Mouse (Mus musculus): ENCODE data around the gene Ap1s3. TPM values are rescaled to one million over a fixed set of nuclear protein-coding genes. Genes with fewer than 3 reads are reported as not detected.

The Ap1s3 gene
- polyA plus RNA-seq, 1 experiment from 2014 or later: 0.28 TPM

DNA sequence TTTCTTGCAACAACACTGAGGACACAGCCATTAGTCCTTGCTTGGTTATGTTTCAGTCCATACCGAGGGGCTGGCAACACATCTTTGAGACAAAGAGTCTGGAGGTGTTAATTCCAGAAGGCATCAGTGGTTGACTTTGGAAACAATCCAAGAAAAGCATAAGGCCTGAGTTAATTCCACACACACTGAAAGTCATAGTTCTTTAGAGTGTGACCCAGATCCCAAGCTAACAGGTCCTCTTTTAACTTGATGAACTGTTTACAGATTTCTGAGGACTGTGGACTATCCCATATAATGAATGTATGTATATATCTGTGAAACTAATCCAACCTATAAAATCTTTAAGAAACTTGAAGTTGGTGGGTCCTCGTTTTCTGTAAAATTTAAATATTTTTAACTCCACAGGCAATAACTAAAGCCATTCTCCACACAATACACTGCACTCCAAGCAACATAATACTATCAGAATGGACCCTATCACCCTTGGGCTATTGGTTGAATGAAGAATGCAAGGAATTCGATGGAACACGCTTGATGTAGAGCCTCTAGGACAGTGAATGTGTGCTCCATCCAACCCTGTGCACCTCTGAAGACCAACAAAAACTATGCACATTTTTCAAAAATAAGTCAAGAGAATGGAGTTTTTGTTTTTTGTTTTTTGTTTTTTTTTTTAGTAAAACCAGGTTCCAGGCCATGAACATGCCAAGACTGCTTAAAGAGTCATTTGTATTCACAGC lies 15.8 kb downstream of the Ap1s3 start:
- no peaks in the 10 kb centered on the region for H3K9me3 ChIP-seq
- H3K27me3 ChIP-seq (ENCODE audit: insufficient read depth, poor library complexity, severe bottlenecking): no peaks in the 10 kb centered on the region
- no peaks in the 10 kb centered on the region for H3K4me1 ChIP-seq
- no peaks in the 10 kb centered on the region for H3K36me3 ChIP-seq
- 74% methylated on average over 4 of the region's 4 CpGs for WGBS
- DNase-seq (ENCODE audit: low spot score): no peak
- H3K27ac ChIP-seq: no peak overlapping the region
- no peak overlapping the region for H3K4me3 ChIP-seq

DNA sequence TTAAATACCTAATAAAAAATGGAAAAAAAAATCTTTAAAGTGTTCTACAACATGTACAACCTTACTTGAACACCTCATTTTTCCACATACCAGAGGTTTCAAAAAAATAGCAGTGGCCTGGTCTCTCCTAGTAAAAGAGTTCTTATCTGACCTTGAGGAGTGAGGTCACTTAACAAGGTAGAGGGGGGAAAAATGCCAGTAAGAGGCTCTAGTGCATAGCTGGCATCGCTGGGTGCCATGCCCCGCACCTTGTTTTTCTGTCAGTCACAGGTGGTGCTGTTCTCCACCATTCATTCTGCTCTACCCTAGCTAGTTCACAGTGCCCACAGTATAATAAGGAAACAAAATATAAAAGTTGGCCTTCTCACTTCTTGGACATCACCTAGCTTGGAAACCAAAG lies 16.8 kb downstream of the Ap1s3 start:
- H3K36me3 ChIP-seq: no peaks in the 10 kb centered on the region
- no peak for DNase-seq (ENCODE audit: low spot score)
- H3K4me3 ChIP-seq: no peak overlapping the region
- 94% methylated on average over 2 of the region's 2 CpGs for WGBS
- H3K27ac ChIP-seq: no peak overlapping the region
- H3K9me3 ChIP-seq: no peaks in the 10 kb centered on the region
- H3K27me3 ChIP-seq (ENCODE audit: insufficient read depth, poor library complexity, severe bottlenecking): no peaks in the 10 kb centered on the region
- H3K4me1 ChIP-seq: no peaks in the 10 kb centered on the region

DNA sequence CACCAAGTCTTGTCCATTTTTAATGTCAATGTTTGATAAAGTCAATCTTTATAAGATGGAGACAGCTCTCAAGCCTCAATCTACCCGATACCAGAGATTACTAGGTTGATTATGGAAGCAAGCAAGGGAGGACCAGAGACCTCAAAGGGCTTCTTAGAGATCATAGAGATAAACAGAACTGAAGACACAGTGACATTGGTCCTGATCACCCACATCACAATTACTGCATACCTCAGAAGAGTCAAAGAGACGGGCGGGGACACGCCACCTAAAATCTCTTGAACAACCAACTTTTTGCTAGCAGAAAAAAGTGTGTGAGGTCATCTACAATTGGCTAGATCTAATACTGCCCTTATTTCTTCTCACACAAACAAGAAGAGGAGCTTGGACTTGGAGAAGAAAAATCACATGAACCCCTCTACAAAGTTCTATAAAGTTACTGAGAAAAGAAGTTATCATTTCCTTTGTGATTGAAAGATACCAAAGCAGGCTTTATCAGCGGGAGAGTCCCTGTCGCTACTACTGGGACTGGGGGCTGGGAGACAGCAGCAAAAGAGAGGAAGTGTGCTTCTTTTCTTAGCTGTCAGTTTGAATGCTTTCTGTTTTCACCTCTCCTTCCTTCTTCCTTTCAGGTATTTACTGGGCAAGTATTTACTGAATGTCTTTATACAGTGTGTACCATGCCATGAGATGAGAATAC lies 28.2 kb downstream of the Ap1s3 start:
- 60% methylated on average over 6 of the region's 6 CpGs for WGBS

DNA sequence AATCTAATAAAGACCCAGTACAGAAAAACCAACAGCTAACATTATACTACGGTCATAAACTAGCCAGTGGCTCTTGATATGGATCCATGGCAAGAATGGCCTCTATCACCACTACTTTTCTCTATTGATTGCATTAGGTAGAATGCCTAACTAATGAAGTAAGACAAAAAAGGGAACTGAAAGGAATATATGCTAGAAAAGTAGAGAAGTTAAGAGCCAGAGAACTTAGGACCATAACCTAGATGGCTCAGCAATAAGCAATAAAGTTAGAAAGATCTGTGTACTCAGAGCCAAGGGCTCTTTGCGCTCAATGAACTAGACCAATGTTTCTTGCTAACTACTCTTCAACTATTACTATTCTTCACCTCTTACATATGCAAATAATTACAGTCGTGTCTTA lies 29.1 kb downstream of the Ap1s3 start:
- H3K27ac ChIP-seq: no peak overlapping the region
- peaks cover 6% of the 10 kb centered on the region; the same call in 1 of the 2 replicates for H3K4me1 ChIP-seq
- H3K27me3 ChIP-seq (ENCODE audit: insufficient read depth, poor library complexity, severe bottlenecking): no peaks in the 10 kb centered on the region
- H3K4me3 ChIP-seq: no peak overlapping the region
- 89% methylated on average over 3 of the region's 3 CpGs for WGBS
- no peak for DNase-seq (ENCODE audit: low spot score)
- no peaks in the 10 kb centered on the region for H3K36me3 ChIP-seq
- no peaks in the 10 kb centered on the region for H3K9me3 ChIP-seq

More for the DNA sequence above, 28.2 kb downstream of the Ap1s3 start:
- H3K36me3 ChIP-seq: no peaks in the 10 kb centered on the region
- no peaks in the 10 kb centered on the region for H3K27me3 ChIP-seq (ENCODE audit: insufficient read depth, poor library complexity, severe bottlenecking)
- H3K27ac ChIP-seq: no peak overlapping the region
- H3K4me3 ChIP-seq: no peak overlapping the region
- DNase-seq (ENCODE audit: low spot score): no peak
- H3K4me1 ChIP-seq: peaks cover 6% of the 10 kb centered on the region; the same call in 1 of the 2 replicates
- no peaks in the 10 kb centered on the region for H3K9me3 ChIP-seq

DNA sequence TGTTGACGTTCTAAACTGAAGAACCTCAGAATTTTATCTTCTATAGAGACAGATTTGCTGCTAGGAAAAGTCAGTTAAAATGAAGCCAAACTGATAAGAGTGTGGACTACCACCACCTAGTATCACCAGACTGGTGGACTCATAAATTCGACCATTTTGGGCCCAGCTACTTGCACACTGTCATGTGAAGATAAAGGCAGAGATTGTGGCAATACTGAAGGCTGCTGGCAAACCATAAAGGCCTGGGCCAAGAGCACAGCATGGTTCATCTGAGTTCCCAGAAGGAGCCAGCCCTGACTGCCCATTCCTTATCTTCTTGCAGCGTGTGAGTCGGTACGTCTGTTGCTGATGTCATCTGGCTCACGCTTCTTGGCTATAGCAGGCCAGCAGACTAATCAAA lies 30.4 kb downstream of the Ap1s3 start:
- Histone ChIP-seq H3K36me3 (no peaks in the 10 kb centered on the region), H3K27ac (no peak overlapping the region), H3K4me3 (no peak overlapping the region), H3K4me1 (peaks cover 6% of the 10 kb centered on the region; the same call in 1 of the 2 replicates), H3K27me3 (ENCODE audit: insufficient read depth, poor library complexity, severe bottlenecking) (no peaks in the 10 kb centered on the region), H3K9me3 (no peaks in the 10 kb centered on the region)
- DNase-seq (ENCODE audit: low spot score): peak; percentile 72
- 37% methylated on average over 6 of the region's 6 CpGs for WGBS

DNA sequence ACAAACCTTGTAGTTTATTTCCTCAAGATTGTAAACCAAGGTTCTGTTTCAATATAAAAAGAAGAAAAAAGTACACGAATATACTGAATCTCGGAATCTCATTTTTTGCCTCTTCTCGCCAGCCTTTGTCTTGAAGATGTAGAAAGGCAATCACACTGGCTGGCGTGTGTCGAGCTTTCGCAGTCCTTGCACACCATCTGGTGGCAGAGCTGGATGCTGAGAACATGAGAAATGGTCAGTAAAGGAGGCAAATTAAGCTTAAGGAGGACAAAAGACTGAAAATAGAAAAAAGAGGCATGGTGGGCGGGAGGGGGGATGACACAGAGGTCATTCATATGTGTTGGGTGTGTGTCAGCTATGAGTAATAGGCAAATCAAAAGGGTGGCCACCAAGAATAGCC lies 31.6 kb downstream of the Ap1s3 start:
- DNase-seq (ENCODE audit: low spot score): no peak
- no peaks in the 10 kb centered on the region for H3K9me3 ChIP-seq
- H3K4me3 ChIP-seq: no peak overlapping the region
- no peak overlapping the region for H3K27ac ChIP-seq
- peaks cover 6% of the 10 kb centered on the region; the same call in 1 of the 2 replicates for H3K4me1 ChIP-seq
- 80% methylated on average over 7 of the region's 7 CpGs for WGBS
- no peaks in the 10 kb centered on the region for H3K27me3 ChIP-seq (ENCODE audit: insufficient read depth, poor library complexity, severe bottlenecking)
- H3K36me3 ChIP-seq: no peaks in the 10 kb centered on the region

DNA sequence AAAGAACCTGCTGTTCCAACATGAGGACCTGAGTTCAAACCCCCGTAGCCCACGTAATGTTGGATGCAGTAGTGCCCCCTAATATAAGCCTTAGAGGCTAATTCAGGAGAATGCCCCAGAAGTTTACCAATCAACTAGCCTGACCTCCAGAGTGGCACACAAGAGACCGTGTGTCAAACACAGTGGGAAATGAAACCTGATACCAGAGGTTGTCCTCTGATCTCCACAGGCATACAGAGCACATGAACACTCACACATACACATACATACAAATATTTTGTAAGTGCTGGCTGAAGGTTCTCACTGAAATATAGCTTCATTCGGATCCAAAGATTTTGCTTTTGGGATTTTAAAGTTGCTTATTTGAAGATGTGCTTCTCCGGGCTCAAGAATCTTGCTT lies 32.1 kb downstream of the Ap1s3 start:
- no peak for DNase-seq (ENCODE audit: low spot score)
- 78% methylated on average over 5 of the region's 5 CpGs for WGBS
- H3K4me3 ChIP-seq: no peak overlapping the region

DNA sequence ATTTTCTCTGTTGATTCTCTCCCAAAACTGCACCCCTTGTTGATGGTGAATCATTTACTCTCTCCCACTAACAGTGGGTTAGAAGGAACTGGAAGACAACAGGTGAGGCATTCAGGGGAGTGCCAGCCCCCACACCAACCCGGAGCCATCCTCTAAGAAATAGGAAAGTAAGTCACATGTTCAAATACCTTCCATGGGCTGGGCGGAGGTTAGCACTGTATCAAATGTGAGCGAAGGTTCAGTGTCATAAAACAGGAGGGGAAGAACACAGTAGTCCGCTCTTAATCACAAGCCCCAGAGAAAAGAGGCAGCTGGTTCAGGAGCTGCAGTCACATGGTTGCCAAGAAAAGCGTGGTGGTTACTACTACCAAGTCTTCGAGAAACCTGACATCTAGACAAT lies 32.7 kb downstream of the Ap1s3 start:
- Histone ChIP-seq H3K27ac (no peak overlapping the region), H3K9me3 (no peaks in the 10 kb centered on the region), H3K27me3 (ENCODE audit: insufficient read depth, poor library complexity, severe bottlenecking) (no peaks in the 10 kb centered on the region), H3K4me3 (no peak overlapping the region), H3K4me1 (peaks cover 5% of the 10 kb centered on the region; the same call in 1 of the 2 replicates), H3K36me3 (no peaks in the 10 kb centered on the region)
- DNase-seq (ENCODE audit: low spot score): no peak
- WGBS: 89% methylated on average over 6 of the region's 6 CpGs

More for the DNA sequence above, 32.1 kb downstream of the Ap1s3 start:
- Histone ChIP-seq H3K4me1 (peaks cover 6% of the 10 kb centered on the region; the same call in 1 of the 2 replicates), H3K27me3 (ENCODE audit: insufficient read depth, poor library complexity, severe bottlenecking) (no peaks in the 10 kb centered on the region), H3K9me3 (no peaks in the 10 kb centered on the region), H3K27ac (no peak overlapping the region), H3K36me3 (no peaks in the 10 kb centered on the region)

DNA sequence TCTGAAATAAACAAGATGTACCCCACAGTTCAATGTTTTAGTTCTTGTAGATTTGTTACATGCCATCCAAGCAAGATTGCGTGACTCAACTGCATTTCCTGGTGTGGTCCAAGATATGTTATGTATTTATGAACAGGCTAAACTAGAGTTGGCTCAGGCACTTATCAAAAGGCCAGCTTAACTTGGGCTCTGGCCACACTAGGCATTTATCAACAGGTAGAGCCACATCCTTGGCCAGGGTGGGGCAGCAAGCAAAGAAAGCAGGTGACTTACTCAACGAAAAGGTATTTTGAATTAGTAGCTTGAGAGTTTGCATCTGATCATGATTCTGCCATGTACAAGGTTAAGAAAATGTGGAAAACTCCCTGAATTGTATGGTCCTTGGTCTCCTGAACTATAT lies 34.0 kb downstream of the Ap1s3 start:
- no peaks in the 10 kb centered on the region for H3K27me3 ChIP-seq (ENCODE audit: insufficient read depth, poor library complexity, severe bottlenecking)
- no peaks in the 10 kb centered on the region for H3K9me3 ChIP-seq
- H3K36me3 ChIP-seq: no peaks in the 10 kb centered on the region
- no peak overlapping the region for H3K27ac ChIP-seq
- 89% methylated on average over 2 of the region's 2 CpGs for WGBS
- DNase-seq (ENCODE audit: low spot score): no peak
- no peak overlapping the region for H3K4me3 ChIP-seq
- H3K4me1 ChIP-seq: no peaks in the 10 kb centered on the region

DNA sequence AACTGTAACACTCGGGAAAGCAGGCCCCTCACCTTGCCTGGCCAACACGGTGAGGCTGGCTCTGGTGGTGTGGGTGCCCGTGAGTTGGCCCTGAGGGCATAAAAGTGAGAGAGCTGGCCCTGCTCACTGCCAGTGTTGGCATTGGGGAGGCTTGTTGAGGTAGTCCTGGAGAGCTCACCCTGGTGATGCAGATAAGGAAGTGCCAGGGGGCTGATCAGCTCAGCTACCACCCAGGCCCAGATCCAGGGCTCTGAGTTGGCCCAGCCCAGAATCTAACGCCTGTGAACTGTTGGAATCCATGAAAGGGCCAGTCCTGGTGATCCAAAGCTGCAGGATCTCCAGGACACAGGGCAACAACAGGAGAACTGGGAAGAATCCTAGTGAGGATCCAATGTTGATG lies 40.3 kb downstream of the Ap1s3 start:
- no peaks in the 10 kb centered on the region for H3K36me3 ChIP-seq
- H3K9me3 ChIP-seq: no peaks in the 10 kb centered on the region
- no peaks in the 10 kb centered on the region for H3K4me1 ChIP-seq
- H3K27ac ChIP-seq: no peak overlapping the region
- no peaks in the 10 kb centered on the region for H3K27me3 ChIP-seq (ENCODE audit: insufficient read depth, poor library complexity, severe bottlenecking)
- no peak overlapping the region for H3K4me3 ChIP-seq
- DNase-seq (ENCODE audit: low spot score): no peak
- WGBS: 82% methylated on average over 4 of the region's 4 CpGs

DNA sequence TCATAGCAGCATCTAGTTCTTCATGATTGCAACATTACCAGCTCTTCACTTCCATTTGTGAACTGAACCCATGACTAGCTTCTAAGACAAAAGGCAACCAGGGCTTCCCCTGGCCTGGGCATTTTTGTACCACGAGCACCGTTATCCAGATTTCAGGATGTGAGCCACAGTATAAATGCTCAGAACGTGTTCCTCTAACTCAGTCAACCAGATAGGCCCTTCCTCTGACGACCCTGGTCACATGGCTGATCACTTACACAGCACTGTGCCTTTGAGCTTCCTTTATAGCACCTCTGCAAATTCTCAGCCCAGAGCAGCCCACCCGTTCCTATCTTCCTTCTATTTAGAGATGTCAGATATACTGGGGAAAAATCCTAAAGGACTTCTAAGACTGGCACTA lies 42.0 kb downstream of the Ap1s3 start:
- 52% methylated on average over 5 of the region's 5 CpGs for WGBS
- Histone ChIP-seq H3K27me3 (ENCODE audit: insufficient read depth, poor library complexity, severe bottlenecking) (no peaks in the 10 kb centered on the region), H3K36me3 (no peaks in the 10 kb centered on the region), H3K27ac (no peak overlapping the region), H3K4me3 (no peak overlapping the region), H3K4me1 (no peaks in the 10 kb centered on the region), H3K9me3 (no peaks in the 10 kb centered on the region)
- DNase-seq (ENCODE audit: low spot score): no peak

DNA sequence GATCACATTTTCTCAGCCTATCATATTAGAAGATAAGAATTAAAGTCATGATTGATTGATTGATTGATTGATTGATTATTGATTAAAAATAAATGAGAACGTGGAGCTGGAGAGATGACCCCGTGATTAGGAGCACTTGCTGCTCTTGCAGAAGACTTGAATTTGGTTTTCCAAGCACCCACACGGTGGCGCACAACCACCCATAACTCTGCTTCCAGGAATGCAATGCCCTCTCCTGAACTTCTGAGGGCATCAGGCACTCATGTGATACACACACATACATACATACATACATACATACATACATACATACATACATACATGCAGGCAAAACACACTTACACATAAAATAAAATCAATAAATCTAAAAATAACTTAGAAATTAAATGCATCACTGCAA lies 45.6 kb downstream of the Ap1s3 start:
- WGBS: 55% methylated on average over 4 of the region's 4 CpGs
- Histone ChIP-seq H3K4me3 (no peak overlapping the region), H3K36me3 (no peaks in the 10 kb centered on the region), H3K27me3 (ENCODE audit: insufficient read depth, poor library complexity, severe bottlenecking) (no peaks in the 10 kb centered on the region), H3K4me1 (no peaks in the 10 kb centered on the region), H3K9me3 (no peaks in the 10 kb centered on the region), H3K27ac (no peak overlapping the region)
- no peak for DNase-seq (ENCODE audit: low spot score)

DNA sequence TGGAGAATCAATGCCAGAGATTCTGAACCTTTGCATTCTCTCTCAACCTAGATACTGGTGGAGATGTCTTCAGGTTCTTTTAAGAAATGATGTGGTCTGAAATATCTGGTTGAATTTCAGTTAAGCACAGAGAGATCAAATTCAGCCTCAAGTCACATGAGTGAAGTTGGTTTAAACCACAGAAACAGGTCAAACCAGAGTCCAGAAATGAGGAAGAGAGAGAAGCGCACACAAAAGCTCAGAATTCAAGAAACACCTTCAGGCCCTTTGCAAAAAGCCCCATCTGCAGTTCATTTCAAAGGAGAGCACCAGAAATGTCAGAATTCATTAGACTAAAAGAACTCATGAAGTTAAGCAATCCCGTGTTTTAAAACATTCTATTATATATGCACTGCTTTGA lies 52.3 kb downstream of the Ap1s3 start:
- Histone ChIP-seq H3K27ac (no peak overlapping the region), H3K9me3 (no peaks in the 10 kb centered on the region; the same call in 1 of the 2 replicates), H3K4me3 (no peak overlapping the region), H3K36me3 (peaks cover 4% of the 10 kb centered on the region; the same call in 1 of the 2 replicates), H3K4me1 (no peaks in the 10 kb centered on the region), H3K27me3 (ENCODE audit: insufficient read depth, poor library complexity, severe bottlenecking) (no peaks in the 10 kb centered on the region)
- no peak for DNase-seq (ENCODE audit: low spot score)
- WGBS: 86% methylated on average over 2 of the region's 2 CpGs

Data from heart, embryonic 10.5 days (tissue).